Mouse (Mus musculus) hindbrain, embryonic 12.5 days (tissue): ENCODE results near the gene Mast4. TPM values are rescaled to one million over a fixed set of nuclear protein-coding genes. Genes with fewer than 3 reads are reported as not detected.
A peak's percentile ranks its signal among the peaks of the same experiment; 100 is the strongest.

Experiments used
- ATAC-seq: fragments of 200-750 bp; cut with Nextera tagmentation; 2 replicates; pipeline ENCODE4 v1.8.0; 2017; ENCODE audit warnings: moderate TSS enrichment; ENCODE audit not compliant: low FRiP score
- H3K27ac ChIP-seq: fragments of 300-500 bp; sonication (generic); 2 replicates; pipeline ENCODE4 v1.5.1; 2016; ENCODE audit warnings: mild to moderate bottlenecking
- H3K27me3 ChIP-seq: fragments of 300-500 bp; sonication (generic); 2 replicates; pipeline ENCODE4 v1.6.1; 2016; ENCODE audit warnings: mild to moderate bottlenecking
- H3K36me3 ChIP-seq: fragments of 300-500 bp; sonication (generic); 2 replicates; pipeline ENCODE4 v1.6.1; 2016; ENCODE audit warnings: mild to moderate bottlenecking
- H3K4me1 ChIP-seq: fragments of 300-500 bp; sonication (generic); 2 replicates; pipeline ENCODE4 v1.6.1; 2016
- H3K4me2 ChIP-seq: fragments of 300-500 bp; sonication (generic); replicated peaks from 2 replicates; pipeline ENCODE4 v1.6.1; 2016; ENCODE audit warnings: mild to moderate bottlenecking
- H3K4me3 ChIP-seq: fragments of 300-500 bp; sonication (generic); 2 replicates; pipeline ENCODE4 v1.5.1; 2016; ENCODE audit warnings: mild to moderate bottlenecking
- H3K9ac ChIP-seq: fragments of 300-500 bp; sonication (generic); 2 replicates; pipeline ENCODE4 v1.6.1; 2016; ENCODE audit warnings: mild to moderate bottlenecking, moderate library complexity
- H3K9me3 ChIP-seq: fragments of 300-500 bp; sonication (generic); replicated peaks from 2 replicates; pipeline ENCODE4 v1.6.1; 2016; ENCODE audit warnings: mild to moderate bottlenecking
- WGBS: fragments of 180-500 bp; shearing (Covaris S2); methylation state at CpG from one replicate; pipeline ENCODE4 v1.1.7; 2016; 5-methylcytosine and 5-hydroxymethylcytosine counted together
- polyA plus RNA-seq: library from polyadenylated mRNA; unstranded; fragments of >200 nt; fragmentation: Nextera tagmentation; extraction: Ambion mirVana; gene quantifications from 2 replicates; pipeline ENCODE4 v1.2.1, GENCODE M21; 2016

Gene Mast4
- polyA plus RNA-seq, 1 experiment from 2014 or later, result 38.2 TPM

- H3K27ac ChIP-seq, result no peak overlapping the region
- H3K9ac ChIP-seq, result no peak overlapping the region
- 45% methylated on average over 6 of the region's 6 CpGs for WGBS
- H3K4me1 ChIP-seq, result peaks cover 3% of the 10 kb centered on the region; the same call in 1 of the 2 replicates
- ATAC-seq, result no peak
- 0 out of 2 replicates have a peak, but pooled peaks cover 4% of the 10 kb centered on the region for H3K36me3 ChIP-seq
- no peaks in the 10 kb centered on the region for H3K9me3 ChIP-seq
- no peak overlapping the region for H3K4me2 ChIP-seq
- H3K4me3 ChIP-seq, result no peak overlapping the region
- H3K27me3 ChIP-seq, result no peaks in the 10 kb centered on the region
Measured at GRCm38 (mm10) chr13:102790601-102791155, 543.6 kb downstream of the Mast4 start.

- Histone ChIP-seq H3K27ac (no peak overlapping the region), H3K27me3 (no peaks in the 10 kb centered on the region), H3K4me3 (no peak overlapping the region), H3K9ac (no peak overlapping the region), H3K4me2 (no peak overlapping the region), H3K36me3 (no peaks in the 10 kb centered on the region), H3K4me1 (peaks cover 3% of the 10 kb centered on the region; the same call in 1 of the 2 replicates), H3K9me3 (no peaks in the 10 kb centered on the region)
- WGBS, result 87% methylated on average over 10 of the region's 10 CpGs
- no peak for ATAC-seq
Measured at GRCm38 (mm10) chr13:102786666-102787230, 547.5 kb downstream of the Mast4 start.

GRCm38 (mm10) chr13:102783531-102784310 is 550.6 kb downstream of the Mast4 start:
- H3K4me2 ChIP-seq, result no peak overlapping the region
- H3K36me3 ChIP-seq, result no peaks in the 10 kb centered on the region; the same call in 1 of the 2 replicates
- no peak for ATAC-seq
- no peak overlapping the region for H3K9ac ChIP-seq
- H3K27me3 ChIP-seq, result no peaks in the 10 kb centered on the region
- WGBS, result 78% methylated on average over 7 of the region's 7 CpGs
- H3K4me3 ChIP-seq, result no peak overlapping the region
- H3K9me3 ChIP-seq, result no peaks in the 10 kb centered on the region
- H3K4me1 ChIP-seq, result no peaks in the 10 kb centered on the region
- no peak overlapping the region for H3K27ac ChIP-seq

- Histone ChIP-seq H3K4me3 (no peak overlapping the region), H3K9me3 (no peaks in the 10 kb centered on the region), H3K4me2 (no peak overlapping the region), H3K27me3 (no peaks in the 10 kb centered on the region), H3K4me1 (peaks cover 4% of the 10 kb centered on the region; the same call in 1 of the 2 replicates), H3K36me3 (no peaks in the 10 kb centered on the region; the same call in 1 of the 2 replicates), H3K9ac (no peak overlapping the region), H3K27ac (no peak overlapping the region)
- no peak for ATAC-seq
- WGBS, result 89% methylated on average over 3 of the region's 3 CpGs
Measured at GRCm38 (mm10) chr13:102779275-102779674, 555.0 kb downstream of the Mast4 start.

GRCm38 (mm10) chr13:102778859-102779258 is 555.4 kb downstream of the Mast4 start:
- H3K36me3 ChIP-seq, result no peaks in the 10 kb centered on the region; the same call in 1 of the 2 replicates
- no peak overlapping the region for H3K4me2 ChIP-seq
- H3K4me1 ChIP-seq, result peaks cover 4% of the 10 kb centered on the region; the same call in 1 of the 2 replicates
- no peak overlapping the region for H3K27ac ChIP-seq
- no peak for ATAC-seq
- WGBS, result 96% methylated on average over 3 of the region's 3 CpGs
- H3K9ac ChIP-seq, result no peak overlapping the region
- H3K4me3 ChIP-seq, result no peak overlapping the region
- no peaks in the 10 kb centered on the region for H3K9me3 ChIP-seq
- no peaks in the 10 kb centered on the region for H3K27me3 ChIP-seq

GRCm38 (mm10) chr13:102775506-102775905 is 558.8 kb downstream of the Mast4 start:
- H3K36me3 ChIP-seq, result peaks cover 8% of the 10 kb centered on the region; the same call in 1 of the 2 replicates

GRCm38 (mm10) chr13:102774786-102775201 is 559.5 kb downstream of the Mast4 start:
- Histone ChIP-seq H3K27ac (0 out of 2 replicates have a peak overlapping the region, but pooled peaks have one; percentile 26), H3K36me3 (peaks cover 10% of the 10 kb centered on the region; the same call in 1 of the 2 replicates), H3K4me2 (no peak overlapping the region), H3K4me1 (peaks cover 8% of the 10 kb centered on the region; the same call in 1 of the 2 replicates), H3K27me3 (no peaks in the 10 kb centered on the region), H3K9ac (no peak overlapping the region), H3K9me3 (no peaks in the 10 kb centered on the region), H3K4me3 (no peak overlapping the region)
- ATAC-seq, result 0 out of 2 replicates have a peak, but pooled peaks have one; percentile 32
- WGBS, result 54% methylated on average over 7 of the region's 7 CpGs

More at GRCm38 (mm10) chr13:102775506-102775905, 558.8 kb downstream of the Mast4 start:
- no peak overlapping the region for H3K9ac ChIP-seq
- peaks cover 5% of the 10 kb centered on the region; the same call in 1 of the 2 replicates for H3K4me1 ChIP-seq
- no peaks in the 10 kb centered on the region for H3K27me3 ChIP-seq
- no peak overlapping the region for H3K4me2 ChIP-seq
- 87% methylated on average over 6 of the region's 6 CpGs for WGBS
- ATAC-seq, result no peak
- no peaks in the 10 kb centered on the region for H3K9me3 ChIP-seq
- H3K4me3 ChIP-seq, result no peak overlapping the region
- H3K27ac ChIP-seq, result no peak overlapping the region

GRCm38 (mm10) chr13:102773169-102773568 is 561.1 kb downstream of the Mast4 start:
- no peaks in the 10 kb centered on the region for H3K27me3 ChIP-seq
- H3K9me3 ChIP-seq, result no peaks in the 10 kb centered on the region
- no peak overlapping the region for H3K27ac ChIP-seq
- peaks cover 8% of the 10 kb centered on the region; the same call in 1 of the 2 replicates for H3K4me1 ChIP-seq
- no peak overlapping the region for H3K4me2 ChIP-seq
- WGBS, result 94% methylated on average over 9 of the region's 9 CpGs
- no peak overlapping the region for H3K9ac ChIP-seq
- no peak overlapping the region for H3K4me3 ChIP-seq
- H3K36me3 ChIP-seq, result peaks cover 10% of the 10 kb centered on the region; the same call in 1 of the 2 replicates
- no peak for ATAC-seq

GRCm38 (mm10) chr13:102770194-102770593 is 564.1 kb downstream of the Mast4 start:
- Histone ChIP-seq H3K9me3 (no peaks in the 10 kb centered on the region), H3K4me1 (peaks cover 12% of the 10 kb centered on the region), H3K4me2 (no peak overlapping the region), H3K4me3 (no peak overlapping the region), H3K27ac (no peak overlapping the region), H3K27me3 (no peaks in the 10 kb centered on the region), H3K36me3 (peaks cover 10% of the 10 kb centered on the region; the same call in 1 of the 2 replicates), H3K9ac (no peak overlapping the region)
- WGBS, result 62% methylated on average over 8 of the region's 8 CpGs
- ATAC-seq, result no peak

- H3K4me1 ChIP-seq, result peaks cover 20% of the 10 kb centered on the region
- no peak overlapping the region for H3K4me2 ChIP-seq
- H3K9ac ChIP-seq, result no peak overlapping the region
- H3K27ac ChIP-seq, result no peak overlapping the region
- 81% methylated on average over 11 of the region's 11 CpGs for WGBS
- H3K27me3 ChIP-seq, result no peaks in the 10 kb centered on the region
- H3K4me3 ChIP-seq, result no peak overlapping the region
- ATAC-seq, result no peak
- no peaks in the 10 kb centered on the region for H3K9me3 ChIP-seq
- H3K36me3 ChIP-seq, result peaks cover 13% of the 10 kb centered on the region; the same call in 1 of the 2 replicates
Measured at GRCm38 (mm10) chr13:102768512-102768911, 565.8 kb downstream of the Mast4 start.

- 88% methylated on average over 7 of the region's 7 CpGs for WGBS
- ATAC-seq, result no peak
- peaks cover 13% of the 10 kb centered on the region; the same call in 1 of the 2 replicates for H3K36me3 ChIP-seq
- H3K4me3 ChIP-seq, result no peak overlapping the region
- no peak overlapping the region for H3K27ac ChIP-seq
- peaks cover 21% of the 10 kb centered on the region for H3K4me1 ChIP-seq
- no peaks in the 10 kb centered on the region for H3K9me3 ChIP-seq
- no peak overlapping the region for H3K9ac ChIP-seq
- H3K27me3 ChIP-seq, result no peaks in the 10 kb centered on the region
- H3K4me2 ChIP-seq, result no peak overlapping the region
Measured at GRCm38 (mm10) chr13:102767110-102767509, 567.2 kb downstream of the Mast4 start.

- no peak overlapping the region for H3K4me3 ChIP-seq
- 0 out of 2 replicates have a peak, but pooled peaks have one; percentile 51 for ATAC-seq
- H3K4me2 ChIP-seq, result no peak overlapping the region
- peak overlapping the region; percentile 26; the same call in 1 of the 2 replicates for H3K27ac ChIP-seq
- H3K9me3 ChIP-seq, result no peaks in the 10 kb centered on the region
- peaks cover 8% of the 10 kb centered on the region; the same call in 1 of the 2 replicates for H3K36me3 ChIP-seq
- 41% methylated on average over 11 of the region's 11 CpGs for WGBS
- H3K27me3 ChIP-seq, result no peaks in the 10 kb centered on the region
- no peak overlapping the region for H3K9ac ChIP-seq
- peaks cover 17% of the 10 kb centered on the region for H3K4me1 ChIP-seq
Measured at GRCm38 (mm10) chr13:102765216-102765615, 569.1 kb downstream of the Mast4 start.
